Mouse (Mus musculus) adrenal gland, postnatal 4 days (tissue): ENCODE results near the gene Rsf1. TPM values are rescaled to one million over a fixed set of nuclear protein-coding genes. Genes with fewer than 3 reads are reported as not detected.

ENCODE experiments used
- DNase-seq, 2 experiments: peaks; one replicate each; pipeline ENCODE4 v3.0.0; 2021 to 2022; ENCODE audit warnings: low spot score in 2 of 2, mixed read lengths in 2 of 2
- total RNA-seq, 2 experiments: library from RNA; stranded (reverse); gene quantifications; 2 replicates each; pipeline ENCODE4 v1.2.3; 2021

Rsf1 gene
- total RNA-seq, 2 experiments from 2014 or later, result 35.4 to 40.4 TPM

DNA sequence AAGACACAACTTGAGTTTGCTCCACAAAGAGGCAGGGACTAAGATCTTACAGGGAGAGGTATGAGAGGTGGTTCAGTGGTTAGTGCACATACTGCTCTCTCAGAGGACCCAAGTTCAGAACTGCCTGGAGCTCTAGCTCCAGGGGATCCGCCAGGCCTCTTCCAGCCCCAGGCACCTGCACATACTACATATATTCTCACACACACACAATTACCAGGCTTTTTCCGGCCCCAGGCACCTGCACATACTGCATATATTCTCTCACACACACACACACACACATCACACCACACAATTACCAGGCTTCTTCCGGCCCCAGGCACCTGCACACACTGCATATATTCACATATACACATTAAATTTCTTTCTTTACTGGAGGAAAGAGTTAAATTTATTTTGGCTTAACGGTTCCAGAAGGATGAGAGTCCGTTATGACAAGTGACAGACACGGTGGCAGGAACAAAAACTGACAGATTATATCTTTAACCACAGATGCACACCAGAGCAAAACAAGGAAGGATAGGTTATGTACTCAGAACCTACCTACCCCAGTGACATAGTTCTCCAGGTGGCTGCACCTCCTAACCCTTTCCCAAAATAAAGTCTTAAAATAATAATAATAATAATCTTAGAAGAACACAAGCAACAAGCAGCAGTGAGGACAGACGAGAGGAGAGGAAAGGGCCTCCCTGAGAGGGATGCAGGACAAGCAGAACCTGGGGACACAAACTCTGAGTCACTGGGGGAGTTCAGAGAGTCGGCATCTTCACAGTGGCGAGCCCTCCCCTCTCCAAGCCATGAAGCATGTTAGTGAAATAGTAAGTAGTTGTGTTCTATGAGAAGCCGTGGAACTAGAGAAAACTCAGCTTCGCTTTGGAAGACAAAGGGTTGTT lies 144.2 kb downstream of the Rsf1 start:
- DNase-seq, result no peak

DNA sequence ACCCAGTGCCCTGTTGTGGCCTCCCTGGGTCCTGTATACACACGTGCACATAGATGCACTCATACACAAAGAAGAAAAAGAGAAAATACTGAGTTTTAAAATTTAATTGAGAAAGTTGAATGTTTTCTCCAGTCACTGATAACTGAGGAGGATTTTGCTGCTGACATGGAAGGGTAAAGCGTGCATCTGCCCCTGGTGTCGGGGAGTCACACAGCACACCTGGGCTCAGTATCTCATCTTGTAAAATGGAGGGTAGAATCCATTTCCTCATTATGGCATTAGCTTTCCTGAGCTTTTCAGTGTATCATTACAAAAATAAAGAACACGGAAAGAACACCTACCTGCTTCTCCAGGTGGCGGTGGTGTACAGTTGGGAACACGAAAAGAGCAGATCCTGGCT lies 145.7 kb downstream of the Rsf1 start:
- no peak for DNase-seq

DNA sequence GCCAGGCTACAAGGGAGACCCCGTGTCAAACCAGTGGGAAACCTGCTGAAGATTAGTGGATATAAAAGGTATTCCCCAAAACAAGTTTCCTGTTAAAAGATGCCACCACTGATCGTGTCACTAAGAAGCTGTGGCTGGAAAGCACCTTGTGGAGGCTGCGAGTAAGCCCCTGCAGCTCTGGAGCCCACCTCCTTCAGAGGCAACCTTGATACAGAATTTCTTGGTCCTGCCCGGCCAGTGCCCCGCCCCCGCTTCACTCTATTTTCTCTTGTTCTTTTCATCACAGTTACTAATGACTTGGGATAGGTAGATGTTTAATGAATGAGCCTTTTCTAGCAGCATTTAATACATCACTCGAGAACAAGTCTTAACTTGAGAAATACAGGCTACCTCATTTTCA lies 146.4 kb downstream of the Rsf1 start:
- DNase-seq, result no peak

DNA sequence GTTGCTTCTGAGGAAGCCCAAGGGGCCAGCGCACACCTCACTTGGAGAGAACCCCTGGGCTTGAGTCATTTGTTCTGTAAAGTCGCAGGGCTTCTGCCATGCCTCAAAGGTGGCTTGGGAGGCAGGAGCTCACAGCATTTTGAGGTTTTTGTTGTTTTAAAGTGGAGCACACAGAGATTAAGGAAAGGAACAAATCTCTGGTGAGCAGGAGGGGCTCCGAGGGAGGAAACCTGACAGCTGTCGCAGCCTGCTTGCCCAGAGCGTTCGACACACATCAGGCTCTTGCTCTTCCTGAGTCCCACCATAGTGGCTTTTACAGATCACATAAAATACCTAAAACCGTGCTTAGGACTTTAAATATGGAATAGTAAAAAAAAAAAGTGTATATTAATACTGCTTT lies 147.1 kb downstream of the Rsf1 start:
- no peak for DNase-seq

DNA sequence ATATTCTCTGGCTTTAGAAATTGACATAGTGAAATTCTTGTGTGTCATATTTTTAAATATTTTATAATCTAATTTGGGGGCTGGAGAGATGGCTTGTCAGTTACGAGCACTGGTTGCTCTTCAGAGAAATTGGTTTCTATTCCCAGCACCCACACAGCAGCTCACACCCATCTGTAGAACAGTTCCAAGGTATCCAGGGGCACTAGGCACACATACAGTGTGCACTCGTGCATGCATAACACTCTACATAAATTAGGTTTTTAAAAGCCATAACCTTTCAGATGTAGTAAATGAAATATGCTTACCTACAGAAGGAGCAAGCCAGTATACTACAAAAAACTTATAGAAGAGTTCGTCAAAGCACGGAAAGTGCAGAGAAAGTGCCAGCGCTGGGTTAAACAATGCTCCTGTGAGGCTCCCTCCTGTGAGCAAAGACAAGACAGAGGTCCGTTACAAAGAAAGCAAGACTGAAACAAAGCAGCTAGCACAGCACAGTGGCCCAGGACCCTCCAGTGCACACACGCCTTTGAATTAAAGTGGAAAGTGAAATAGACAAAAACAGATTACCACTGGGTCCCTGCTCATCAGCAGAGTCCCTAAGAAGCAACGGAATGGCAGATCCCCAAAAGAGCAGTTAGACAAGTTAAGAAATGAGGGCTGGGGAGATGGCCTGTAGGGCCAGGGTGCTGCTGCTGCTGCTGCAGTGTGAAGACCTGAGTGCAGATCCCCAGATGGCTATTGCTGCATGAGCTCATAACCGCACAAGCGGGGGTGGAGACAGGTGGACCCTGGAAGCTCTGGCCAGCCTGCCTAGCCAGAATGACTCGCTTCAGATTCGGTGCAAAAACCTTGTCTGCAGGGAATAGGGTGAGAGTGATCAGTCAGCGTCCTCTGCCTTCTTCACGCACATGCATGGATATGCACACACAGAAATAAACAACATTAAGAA lies 149.3 kb downstream of the Rsf1 start:
- no peak for DNase-seq

DNA sequence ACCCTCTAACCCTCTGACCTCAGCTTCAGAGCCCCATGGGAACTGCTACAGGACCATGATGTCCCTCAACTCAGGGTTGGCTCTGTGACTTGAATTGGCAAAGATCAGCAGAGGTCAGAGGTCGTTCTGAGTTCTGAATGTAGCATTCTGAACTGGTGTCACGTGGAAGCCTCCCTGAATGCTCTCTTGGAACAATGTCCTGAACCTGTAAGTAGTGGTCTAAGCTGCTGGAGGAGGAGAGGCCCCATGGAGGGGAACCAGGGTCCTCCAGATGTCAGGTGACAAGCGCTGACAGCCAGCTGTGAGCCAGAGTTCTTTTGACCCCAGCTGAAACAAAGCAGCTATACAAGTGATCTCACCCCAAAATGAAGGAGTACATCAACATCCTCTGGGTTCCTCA lies 150.7 kb downstream of the Rsf1 start:
- no peak for DNase-seq

DNA sequence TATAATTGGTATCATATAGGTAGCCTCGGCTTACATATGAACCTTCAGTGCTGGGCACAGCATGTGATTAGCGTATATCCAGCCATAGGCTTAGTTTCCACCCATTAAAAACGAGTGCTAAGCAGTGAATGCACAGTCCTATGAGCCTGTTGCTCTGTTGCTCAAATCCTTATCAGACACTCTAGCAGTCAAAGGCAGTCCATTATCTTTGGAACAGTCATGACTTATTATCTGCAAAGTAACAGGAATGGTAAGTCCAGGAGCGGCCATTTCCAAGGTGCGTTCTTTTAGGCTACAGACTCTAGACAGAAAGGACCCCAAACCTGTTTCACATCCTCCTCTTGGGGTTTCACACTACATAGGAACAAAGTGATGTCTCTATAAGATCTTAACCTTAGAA lies 153.9 kb downstream of the Rsf1 start:
- DNase-seq, result no peak

DNA sequence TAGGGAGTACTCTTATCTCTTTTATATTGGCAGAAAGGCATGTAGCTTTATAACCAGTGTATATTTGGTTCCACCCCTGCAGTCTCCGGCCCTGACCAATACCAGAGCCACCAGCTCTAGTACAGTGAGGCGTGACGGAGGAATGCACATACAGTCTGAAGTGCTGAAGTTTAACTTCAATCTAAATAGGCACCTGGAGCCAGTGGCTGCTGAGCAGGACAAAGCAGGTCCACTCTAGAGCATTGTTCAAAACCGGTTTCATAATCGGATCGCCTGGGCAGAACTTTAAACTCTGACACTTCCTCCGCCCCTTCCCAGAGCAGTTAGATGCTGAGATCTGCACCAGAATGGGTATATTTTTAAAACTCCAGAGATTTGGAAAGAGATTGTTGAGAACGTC lies 155.3 kb downstream of the Rsf1 start:
- no peak for DNase-seq

DNA sequence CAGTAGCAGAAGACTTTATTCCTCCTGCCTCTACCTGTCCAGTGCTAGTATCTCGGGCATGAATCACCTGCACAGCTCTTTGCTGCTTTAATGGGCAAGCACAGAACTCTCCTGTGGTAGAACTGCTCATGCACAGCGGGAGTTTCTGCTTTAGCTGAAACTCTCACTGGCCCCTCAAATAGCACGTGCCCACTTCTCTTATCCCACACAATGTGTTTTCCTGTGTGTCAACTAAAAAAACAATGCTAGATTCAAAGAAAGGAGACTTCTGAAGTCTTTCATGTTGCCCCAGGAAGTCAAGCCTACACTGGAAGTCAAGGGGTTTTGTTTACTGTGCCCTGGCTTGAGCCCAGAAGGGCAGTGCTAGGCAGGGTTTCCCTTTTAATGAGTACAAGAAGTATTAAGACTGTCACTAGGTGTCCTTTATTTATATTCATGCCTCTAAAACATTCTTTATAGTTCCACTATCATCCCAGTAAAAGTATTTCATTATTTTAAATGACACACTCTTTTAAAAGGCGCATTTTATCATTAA lies 156.3 kb downstream of the Rsf1 start:
- no peak for DNase-seq

DNA sequence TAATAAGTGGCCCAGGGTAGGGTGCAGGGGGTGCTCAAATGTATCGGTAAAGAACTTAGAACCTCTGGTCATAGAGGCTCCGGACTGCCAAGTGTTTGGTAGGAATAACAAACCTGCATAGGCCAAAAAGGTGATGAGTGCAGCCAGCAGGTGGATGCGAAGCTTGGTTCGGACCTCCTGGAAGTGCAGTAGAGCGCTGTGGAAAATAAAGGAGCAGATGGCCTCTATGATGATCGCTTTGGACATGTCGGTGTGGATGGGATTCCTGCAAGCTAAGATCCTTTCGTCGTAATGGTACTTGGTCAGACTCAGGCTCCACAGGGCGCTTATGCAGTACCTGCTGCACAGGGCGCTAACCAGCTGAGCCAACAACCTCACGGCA lies 157.6 kb downstream of the Rsf1 start:
- DNase-seq, result no peak

DNA sequence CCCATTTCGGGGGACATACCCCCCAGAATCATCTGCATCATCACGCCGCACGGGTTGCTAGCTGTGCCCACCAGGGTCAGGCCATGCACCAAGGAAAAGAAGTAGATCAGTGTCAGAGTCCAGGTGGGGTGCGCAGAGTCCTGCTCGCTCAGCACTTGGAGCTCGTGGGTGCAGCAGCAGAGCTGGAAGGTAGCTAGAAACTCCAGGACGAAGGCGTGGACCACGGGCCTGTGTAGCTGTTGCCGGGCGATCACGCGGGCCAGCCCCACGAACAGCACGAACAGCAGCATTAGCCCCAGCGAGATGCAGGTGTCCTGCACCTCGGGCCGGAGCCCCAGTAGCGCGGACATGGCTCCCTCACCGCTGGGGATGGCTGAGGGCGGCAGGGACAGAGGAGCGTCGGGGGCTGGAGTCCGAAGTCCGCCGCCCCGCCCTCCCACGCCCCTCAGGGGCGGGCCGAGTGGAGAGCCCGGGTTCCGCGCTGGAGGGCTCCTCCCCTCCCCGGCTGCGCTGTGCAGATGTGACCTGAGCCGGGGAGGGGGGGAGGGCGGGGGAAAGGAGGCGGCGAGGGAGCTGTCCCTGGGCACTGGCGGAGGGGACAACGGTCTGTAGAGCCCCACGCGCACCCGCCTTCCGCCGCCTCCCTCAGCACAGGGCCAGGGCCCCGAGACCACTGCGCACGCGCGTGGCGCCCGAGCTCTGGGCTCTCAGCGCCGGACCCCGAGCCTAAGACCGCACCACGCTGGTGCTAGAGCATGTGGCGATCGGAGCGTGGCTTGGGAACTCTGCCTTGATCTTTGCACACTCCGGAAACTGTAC lies 158.2 kb downstream of the Rsf1 start, which contains the start of gene Aqp11:
Aqp11 (minus strand) TSS at position 652 of the 819 bp plus-strand sequence.
- DNase-seq, result peak; percentile 75 to 82

DNA sequence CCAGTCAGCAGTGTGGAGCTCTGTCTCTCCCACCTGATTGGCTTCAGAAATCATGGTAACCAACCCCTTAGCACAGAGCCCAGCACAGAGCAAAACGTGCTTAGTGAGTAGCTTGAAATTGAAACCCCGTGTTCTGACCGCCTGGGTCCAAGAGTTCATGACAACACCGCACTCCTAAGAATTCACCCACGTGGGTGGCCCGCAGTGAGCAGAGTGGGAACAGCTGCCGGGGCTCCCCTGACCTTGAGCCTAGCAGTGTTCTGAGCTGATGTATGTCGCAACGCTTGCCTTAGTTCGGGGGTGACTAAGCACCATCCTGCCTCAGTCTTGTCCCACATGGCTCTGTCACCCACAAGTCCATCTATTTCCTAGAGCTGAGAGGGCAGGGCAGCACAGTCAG lies 161.3 kb downstream of the Rsf1 start:
- DNase-seq, result no peak

DNA sequence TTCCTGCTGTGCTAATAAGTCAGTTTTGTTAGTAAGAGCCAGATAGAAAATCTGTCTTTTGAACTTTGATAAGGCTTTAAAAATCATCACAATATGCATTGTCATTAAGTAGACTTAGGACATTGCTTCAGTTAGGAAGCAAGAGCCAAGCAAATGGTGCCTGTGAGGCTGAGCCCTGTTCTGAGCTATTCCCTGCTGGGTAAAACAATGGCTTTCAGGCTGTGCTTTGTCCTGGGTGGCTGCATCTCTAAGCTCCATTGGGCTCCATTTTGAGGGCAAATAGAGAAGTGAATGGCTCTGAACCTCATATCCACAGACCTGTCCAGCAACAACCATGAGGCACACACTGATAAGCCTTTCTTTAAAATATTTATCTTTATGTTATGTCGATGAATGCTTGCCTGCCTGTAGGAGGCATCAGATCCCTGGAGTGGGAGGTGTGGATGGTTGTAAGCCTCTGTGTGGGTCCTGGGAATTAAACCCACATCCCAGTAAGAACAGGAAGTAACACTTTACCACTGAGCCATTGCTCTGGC lies 162.1 kb downstream of the Rsf1 start:
- no peak for DNase-seq

Other genes starting within 250 kb of the Rsf1 start
- gene Usp35, start 247.9 kb upstream of the Rsf1 start, total RNA-seq, result 1 to 10 TPM; 8.5 to 8.6 TPM
- gene Kctd21, start 247.6 kb upstream of the Rsf1 start, total RNA-seq, result 1 to 10 TPM; 2.2 to 3.3 TPM
- 10 to 100 TPM; 19.3 to 20.3 TPM for gene Alg8, start 208.3 kb upstream of the Rsf1 start, total RNA-seq
- gene Ndufc2, start 179.9 kb upstream of the Rsf1 start, total RNA-seq, result 100 to 1,000 TPM; 314 to 350 TPM
- gene Thrsp, start 162.2 kb upstream of the Rsf1 start, total RNA-seq, result 10 to 100 TPM; 36.9 to 51.7 TPM
- 1 to 10 TPM; 3.6 to 4.5 TPM for gene Kctd14, start 128.6 kb upstream of the Rsf1 start, total RNA-seq
- 10 to 100 TPM; 64.5 to 68.4 TPM for gene Ints4, start 98.9 kb upstream of the Rsf1 start, total RNA-seq
- gene Aamdc, start 392 bp upstream of the Rsf1 start, total RNA-seq, result 10 to 100 TPM; 29.9 to 33.4 TPM
- gene Clns1a, start 116.7 kb downstream of the Rsf1 start, total RNA-seq, result 10 to 100 TPM; 67.6 to 68.5 TPM
- 10 to 100 TPM in 1 of 2 experiments, 1 to 10 TPM in 1; 8.9 to 10.3 TPM for gene Aqp11, start 158.4 kb downstream of the Rsf1 start, total RNA-seq
- gene Pak1, start 208.7 kb downstream of the Rsf1 start, total RNA-seq, result 10 to 100 TPM; 39.8 to 46.4 TPM